Mouse (Mus musculus) midbrain, embryonic 16.5 days (tissue): Measurements from ENCODE around the gene Gm45837. TPM values are rescaled to one million over a fixed set of nuclear protein-coding genes. Genes with fewer than 3 reads are reported as not detected.
A peak's percentile ranks its signal among the peaks of the same experiment; 100 is the strongest.

ENCODE experiments used
- ATAC-seq: fragments of 200-750 bp; cut with Nextera tagmentation; 2 replicates; pipeline ENCODE4 v1.8.0; 2017; ENCODE audit warnings: moderate TSS enrichment
- H3K27ac ChIP-seq: fragments of 300-500 bp; sonication (generic); 2 replicates; pipeline ENCODE4 v1.5.1; 2014; ENCODE audit warnings: mild to moderate bottlenecking, low read length, mixed read lengths
- H3K27me3 ChIP-seq: fragments of 300-500 bp; sonication (generic); 2 replicates; pipeline ENCODE4 v1.6.1; 2014; ENCODE audit warnings: low read depth, low read length, mixed read lengths; ENCODE audit not compliant: control insufficient read depth, insufficient read depth
- H3K36me3 ChIP-seq: fragments of 300-500 bp; sonication (generic); 2 replicates; pipeline ENCODE4 v1.6.1; 2014; ENCODE audit warnings: mild to moderate bottlenecking, low read length, moderate library complexity, mixed read lengths; ENCODE audit not compliant: control insufficient read depth, insufficient read depth
- H3K4me1 ChIP-seq: fragments of 300-500 bp; sonication (generic); 2 replicates; pipeline ENCODE4 v1.6.1; 2014; ENCODE audit warnings: mild to moderate bottlenecking, low read length, mixed read lengths; ENCODE audit not compliant: control insufficient read depth, insufficient read depth
- H3K4me2 ChIP-seq: fragments of 300-500 bp; sonication (generic); 2 replicates; pipeline ENCODE4 v1.6.1; 2014; ENCODE audit warnings: mild to moderate bottlenecking, low read length, mixed read lengths
- H3K4me3 ChIP-seq: fragments of 300-500 bp; sonication (generic); 2 replicates; pipeline ENCODE4 v1.5.1; 2014; ENCODE audit warnings: low read depth, mild to moderate bottlenecking, low read length, moderate library complexity, mixed read lengths
- H3K9ac ChIP-seq: fragments of 300-500 bp; sonication (generic); 2 replicates; pipeline ENCODE4 v1.6.1; 2014; ENCODE audit warnings: low read depth, low read length, mixed read lengths
- H3K9me3 ChIP-seq: fragments of 300-500 bp; sonication (generic); replicated peaks from 2 replicates; pipeline ENCODE4 v1.6.1; 2014; ENCODE audit warnings: mild to moderate bottlenecking, low read length, mixed read lengths; ENCODE audit not compliant: control insufficient read depth, poor library complexity, severe bottlenecking
- WGBS: fragments of 180-500 bp; shearing (Covaris S2); extraction: QIAGEN DNeasy Blood & Tissue Kit; methylation state at CpG from one replicate; pipeline ENCODE4 v1.1.7; 2014; 5-methylcytosine and 5-hydroxymethylcytosine counted together
- polyA plus RNA-seq: library from polyadenylated mRNA; unstranded; fragments of >200 nt; fragmentation: Nextera tagmentation; extraction: Ambion mirVana; gene quantifications from 2 replicates; pipeline ENCODE4 v1.2.1, GENCODE M21; 2015

The Gm45837 gene
- polyA plus RNA-seq, 1 experiment from 2014 or later = 0.69 TPM

- Histone ChIP-seq H3K4me1 (peaks cover 2% of the 10 kb centered on the region; the same call in 1 of the 2 replicates), H3K9ac (no peak overlapping the region), H3K4me3 (no peak overlapping the region), H3K9me3 (no peaks in the 10 kb centered on the region), H3K27me3 (peaks cover 12% of the 10 kb centered on the region), H3K4me2 (no peak overlapping the region), H3K36me3 (no peaks in the 10 kb centered on the region), H3K27ac (no peak overlapping the region)
- ATAC-seq = no peak
- 79% methylated on average over 5 of the region's 5 CpGs for WGBS
These were observed 46.6 kb downstream of the Gm45837 start for GRCm38 (mm10) chr7:101457283-101457682.

- H3K4me2 ChIP-seq = no peak overlapping the region
- H3K27me3 ChIP-seq = peaks cover 7% of the 10 kb centered on the region
- no peak overlapping the region for H3K9ac ChIP-seq
- no peak overlapping the region for H3K27ac ChIP-seq
- no peaks in the 10 kb centered on the region for H3K36me3 ChIP-seq
- H3K4me1 ChIP-seq = peaks cover 2% of the 10 kb centered on the region; the same call in 1 of the 2 replicates
- ATAC-seq = no peak
- no peak overlapping the region for H3K4me3 ChIP-seq
- WGBS = 74% methylated on average over 8 of the region's 8 CpGs
- H3K9me3 ChIP-seq = no peaks in the 10 kb centered on the region
These were observed 47.1 kb downstream of the Gm45837 start for GRCm38 (mm10) chr7:101457801-101458200.

GRCm38 (mm10) chr7:101458278-101458781, 47.6 kb downstream of the Gm45837 start:
- WGBS = 75% methylated on average over 4 of the region's 4 CpGs
- Histone ChIP-seq H3K27me3 (peaks cover 1% of the 10 kb centered on the region; the same call in 1 of the 2 replicates), H3K27ac (no peak overlapping the region), H3K4me3 (no peak overlapping the region), H3K9me3 (no peaks in the 10 kb centered on the region), H3K36me3 (no peaks in the 10 kb centered on the region), H3K4me1 (no peaks in the 10 kb centered on the region; the same call in 1 of the 2 replicates), H3K9ac (no peak overlapping the region), H3K4me2 (no peak overlapping the region)
- no peak for ATAC-seq

- no peak for ATAC-seq
- WGBS = 80% methylated on average over 9 of the region's 9 CpGs
These were observed 48.7 kb downstream of the Gm45837 start for GRCm38 (mm10) chr7:101459305-101459813.

GRCm38 (mm10) chr7:101459923-101460607, 49.4 kb downstream of the Gm45837 start:
- 63% methylated on average over 10 of the region's 10 CpGs for WGBS
- H3K4me3 ChIP-seq = no peak overlapping the region
- ATAC-seq = no peak

More at GRCm38 (mm10) chr7:101459305-101459813, 48.7 kb downstream of the Gm45837 start:
- Histone ChIP-seq H3K27me3 (no peaks in the 10 kb centered on the region), H3K9ac (no peak overlapping the region), H3K9me3 (no peaks in the 10 kb centered on the region), H3K27ac (no peak overlapping the region), H3K4me1 (no peaks in the 10 kb centered on the region; the same call in 1 of the 2 replicates), H3K4me3 (no peak overlapping the region), H3K36me3 (no peaks in the 10 kb centered on the region), H3K4me2 (no peak overlapping the region)

GRCm38 (mm10) chr7:101460608-101460957, 49.9 kb downstream of the Gm45837 start:
- Histone ChIP-seq H3K4me1 (no peaks in the 10 kb centered on the region; the same call in 1 of the 2 replicates), H3K9ac (no peak overlapping the region), H3K4me2 (no peak overlapping the region), H3K9me3 (no peaks in the 10 kb centered on the region), H3K27ac (no peak overlapping the region), H3K36me3 (no peaks in the 10 kb centered on the region), H3K27me3 (no peaks in the 10 kb centered on the region), H3K4me3 (no peak overlapping the region)
- 56% methylated on average over 10 of the region's 10 CpGs for WGBS
- ATAC-seq = peak; percentile 47

More at GRCm38 (mm10) chr7:101459923-101460607, 49.4 kb downstream of the Gm45837 start:
- Histone ChIP-seq H3K4me2 (no peak overlapping the region), H3K9ac (no peak overlapping the region), H3K9me3 (no peaks in the 10 kb centered on the region), H3K4me1 (no peaks in the 10 kb centered on the region; the same call in 1 of the 2 replicates), H3K27ac (no peak overlapping the region), H3K36me3 (no peaks in the 10 kb centered on the region), H3K27me3 (no peaks in the 10 kb centered on the region)

- no peaks in the 10 kb centered on the region; the same call in 1 of the 2 replicates for H3K4me1 ChIP-seq
- ATAC-seq = no peak
- no peaks in the 10 kb centered on the region for H3K36me3 ChIP-seq
These were observed 50.9 kb downstream of the Gm45837 start for GRCm38 (mm10) chr7:101461571-101461970.

GRCm38 (mm10) chr7:101462327-101463068, 51.8 kb downstream of the Gm45837 start:
- 74% methylated on average over 14 of the region's 14 CpGs for WGBS
- Histone ChIP-seq H3K27ac (no peak overlapping the region), H3K9me3 (no peaks in the 10 kb centered on the region), H3K27me3 (no peaks in the 10 kb centered on the region), H3K36me3 (no peaks in the 10 kb centered on the region), H3K4me2 (no peak overlapping the region), H3K4me3 (no peak overlapping the region), H3K9ac (no peak overlapping the region), H3K4me1 (no peaks in the 10 kb centered on the region; the same call in 1 of the 2 replicates)
- peak; percentile 13; the same call in 1 of the 2 replicates for ATAC-seq

More at GRCm38 (mm10) chr7:101461571-101461970, 50.9 kb downstream of the Gm45837 start:
- WGBS = 88% methylated on average over 11 of the region's 11 CpGs
- no peaks in the 10 kb centered on the region for H3K27me3 ChIP-seq
- no peaks in the 10 kb centered on the region for H3K9me3 ChIP-seq
- no peak overlapping the region for H3K4me3 ChIP-seq
- H3K9ac ChIP-seq = no peak overlapping the region
- H3K27ac ChIP-seq = no peak overlapping the region
- no peak overlapping the region for H3K4me2 ChIP-seq
